Mouse (Mus musculus) stomach, adult 2 months (tissue): ENCODE measurements around the gene Rhox6. TPM values are rescaled to one million over a fixed set of nuclear protein-coding genes. Genes with fewer than 3 reads are reported as not detected.

Source experiments
- polyA plus RNA-seq: library from polyadenylated mRNA; depleted of rRNA; stranded (reverse); fragments of >200 nt; gene quantifications from 2 replicates; pipeline ENCODE4 v1.2.3, GENCODE M21; 2012; rRNA removed

Gene Rhox6
- not detected in 2 replicates for polyA plus RNA-seq

GRCm38 (mm10) chrX:37826610-37827009 lies at the start of gene Rhox6:
Rhox6 (plus strand) TSS chrX:37826910.

GRCm38 (mm10) chrX:37831386-37831785 lies 4.7 kb downstream of the Rhox6 start, which contains the start of gene Rhox7a:
Rhox7a (plus strand) TSS chrX:37831686.

GRCm38 (mm10) chrX:37878844-37879243 lies 52.1 kb downstream of the Rhox6 start, which contains the start of gene Rhox8:
Rhox8 (minus strand) TSS chrX:37878944.

Other genes with a start within 250 kb of the Rhox6 start
- gene Rhox3f, start 245.9 kb upstream of the Rhox6 start, polyA plus RNA-seq, result not detected in 2 replicates
- gene Rhox4f, start 219.2 kb upstream of the Rhox6 start, polyA plus RNA-seq, result not detected in 2 replicates
- gene Rhox3g, start 198.3 kb upstream of the Rhox6 start, polyA plus RNA-seq, result not detected in 2 replicates
- not detected in 2 replicates for gene Rhox2g, start 183.4 kb upstream of the Rhox6 start, polyA plus RNA-seq
- not detected in 2 replicates for gene Rhox4g, start 175.6 kb upstream of the Rhox6 start, polyA plus RNA-seq
- gene Rhox3h, start 158.1 kb upstream of the Rhox6 start, polyA plus RNA-seq, result not detected in 2 replicates
- gene Rhox2h, start 153.6 kb upstream of the Rhox6 start, polyA plus RNA-seq, result not detected in 2 replicates
- not detected in 2 replicates for gene Rhox5, start 22.1 kb upstream of the Rhox6 start, polyA plus RNA-seq
- not detected in 2 replicates for gene Rhox7a, start 4.8 kb downstream of the Rhox6 start, polyA plus RNA-seq
- not detected in 2 replicates for gene Rhox8, start 52.0 kb downstream of the Rhox6 start, polyA plus RNA-seq
- not detected in 2 replicates for gene Rhox7b, start 70.3 kb downstream of the Rhox6 start, polyA plus RNA-seq
- gene Rhox9, start 74.9 kb downstream of the Rhox6 start, polyA plus RNA-seq, result not detected in 2 replicates
- not detected in 2 replicates for gene Btg1-ps1, start 191.9 kb downstream of the Rhox6 start, polyA plus RNA-seq
- gene Btg1-ps2, start 216.2 kb downstream of the Rhox6 start, polyA plus RNA-seq, result not detected in 2 replicates
- not detected in 2 replicates for gene Rhox10, start 239.6 kb downstream of the Rhox6 start, polyA plus RNA-seq